Mouse (Mus musculus) brain, adult 2 months (tissue): ENCODE results near the gene Klhl9.
"Not testable (repeated sequence)": the region's sequence is repeated elsewhere in the genome, so short reads cannot be mapped to it uniquely, and the experiment has no call there.

Experiments
- DNase-seq: peaks from one replicate; pipeline ENCODE4 v3.0.0; 2011; ENCODE audit warnings: low read depth, low spot score

Klhl9 gene

DNA sequence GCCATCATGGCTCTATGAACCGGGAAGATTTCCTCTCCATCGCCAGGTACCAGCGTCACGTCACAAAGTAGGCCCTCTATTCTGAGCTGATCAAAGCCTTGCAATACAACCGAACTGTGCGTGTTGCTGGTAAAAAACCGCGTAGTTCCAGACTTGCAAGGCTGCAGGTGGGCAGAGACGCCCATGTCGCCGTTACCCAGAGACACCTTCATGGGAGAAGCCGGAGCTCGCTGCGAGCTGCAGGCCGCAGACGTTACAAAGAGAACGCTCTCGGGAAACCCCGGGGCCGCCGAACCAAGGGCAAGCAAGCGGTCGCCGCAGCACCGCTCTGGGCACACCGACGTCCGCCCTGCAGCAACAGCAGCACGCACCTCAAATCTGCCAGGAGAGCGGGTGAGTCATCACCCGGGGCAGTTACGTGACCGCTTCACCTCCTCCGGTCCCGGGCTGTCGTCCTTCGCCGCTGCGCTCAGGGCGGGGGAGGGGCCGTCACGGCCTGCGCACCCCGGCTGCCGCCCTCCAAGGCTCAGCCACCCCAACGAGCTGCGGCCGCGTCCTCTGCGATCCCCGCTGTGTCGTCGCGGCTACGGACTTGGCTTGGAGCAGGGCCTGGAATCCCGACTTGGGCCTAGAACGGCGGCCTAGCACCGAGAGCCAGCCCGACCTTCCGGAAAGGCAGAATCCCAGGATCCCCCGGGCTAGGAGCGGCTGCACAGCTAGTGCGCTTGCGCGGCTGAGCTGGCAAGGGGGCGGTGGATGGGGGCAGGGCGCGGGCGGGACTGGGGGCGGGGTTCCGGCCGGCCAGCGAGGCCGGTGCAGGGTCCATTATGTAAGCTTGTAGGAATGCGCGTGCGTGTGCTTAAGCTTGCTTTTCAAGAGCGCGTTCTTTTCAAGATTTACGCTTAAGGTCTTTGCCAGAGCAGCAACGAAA is at the start of gene Klhl9, which contains the start of gene Gm26566:
TSS of gene Klhl9 (minus strand) at position 675 of the 931 bp plus-strand sequence.
TSS of gene Gm26566 (plus strand) at position 15 of the 931 bp plus-strand sequence.
- peak; percentile 98 for DNase-seq

DNA sequence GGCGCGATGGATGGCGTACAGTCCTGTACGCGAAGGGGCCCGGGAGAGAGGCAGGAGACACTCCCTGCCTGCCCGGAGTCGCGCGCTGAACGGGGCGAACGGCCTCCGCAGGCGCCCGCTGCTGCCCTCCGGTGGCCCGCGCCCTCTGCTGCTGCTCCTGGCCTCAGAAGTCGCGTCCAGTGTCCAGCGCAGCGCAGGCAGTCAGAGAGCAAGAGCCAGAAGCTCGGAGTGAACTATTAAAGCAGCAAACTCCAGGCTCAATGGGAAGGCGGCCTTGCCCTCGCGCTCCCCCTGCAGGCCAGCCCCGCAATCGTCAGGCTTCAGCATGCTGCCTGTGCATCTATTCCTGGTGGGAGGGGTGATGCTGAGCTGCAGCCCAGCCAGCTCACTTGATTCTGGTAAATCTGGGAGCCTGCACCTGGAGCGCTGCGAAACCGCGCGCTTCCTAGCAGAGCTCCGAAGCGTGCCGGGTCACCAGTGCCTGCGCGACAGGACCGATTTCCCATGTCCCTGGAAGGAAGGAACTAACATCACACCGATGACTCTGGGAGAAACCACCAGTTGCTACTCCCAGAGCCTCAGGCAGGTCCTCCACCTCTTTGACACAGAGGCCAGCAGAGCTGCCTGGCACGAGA is 41.2 kb upstream of the Klhl9 start:
- DNase-seq = peak; percentile 84

DNA sequence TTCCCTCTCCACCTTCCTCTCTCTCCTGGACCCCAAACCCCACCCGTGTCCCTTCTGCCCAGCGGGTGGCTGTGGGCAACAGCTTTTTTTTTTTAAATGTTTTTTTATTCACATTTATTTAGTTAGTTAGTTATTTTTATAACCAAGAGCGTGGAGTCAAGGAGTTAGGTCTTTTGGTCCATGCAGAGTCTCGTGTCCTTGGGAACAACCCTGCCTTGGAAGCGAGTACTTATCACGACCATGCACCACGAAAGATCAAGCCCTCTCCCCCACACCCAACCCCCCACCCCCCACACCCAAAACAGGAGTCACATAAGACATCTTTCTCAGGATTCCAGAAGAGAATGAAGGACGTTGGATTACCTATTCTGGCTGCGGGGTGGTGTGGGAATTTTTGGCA is 40.1 kb upstream of the Klhl9 start:
- not testable (repeated sequence) for DNase-seq

DNA sequence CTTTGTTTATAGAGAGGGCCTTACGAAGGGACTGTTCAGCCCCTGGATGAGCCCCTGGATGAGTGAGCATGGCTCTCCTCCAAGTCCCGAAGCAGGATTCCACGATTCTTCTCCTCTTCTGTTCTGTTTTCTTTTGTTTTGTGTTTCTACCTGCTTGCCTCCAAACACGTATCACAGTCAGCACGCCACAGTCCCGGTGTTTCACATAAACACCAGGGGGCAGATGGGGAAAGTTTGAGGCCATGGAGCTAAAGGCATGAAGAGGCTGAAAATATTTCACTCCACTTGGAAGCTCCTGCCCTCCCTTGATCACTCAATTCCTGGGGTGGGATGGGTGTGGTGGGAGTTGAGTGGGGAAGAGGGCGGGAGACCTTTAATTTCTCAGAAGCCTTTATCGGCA is 39.5 kb upstream of the Klhl9 start:
- not testable (repeated sequence) for DNase-seq

DNA sequence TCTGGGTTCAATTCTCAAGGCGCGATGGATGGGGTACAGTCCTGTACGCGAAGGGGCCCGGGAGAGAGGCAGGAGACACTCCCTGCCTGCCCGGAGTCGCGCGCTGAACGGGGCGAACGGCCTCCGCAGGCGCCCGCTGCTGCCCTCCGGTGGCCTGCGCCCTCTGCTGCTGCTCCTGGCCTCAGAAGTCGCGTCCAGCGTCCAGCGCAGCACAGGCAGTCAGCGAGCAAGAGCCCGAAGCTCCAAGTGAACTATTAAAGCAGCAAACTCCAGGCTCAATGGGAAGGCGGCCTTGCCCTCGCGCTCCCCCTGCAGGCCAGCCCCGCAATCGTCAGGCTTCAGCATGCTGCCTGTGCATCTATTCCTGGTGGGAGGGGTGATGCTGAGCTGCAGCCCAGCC is 38.2 kb upstream of the Klhl9 start:
- peak; percentile 85 for DNase-seq

DNA sequence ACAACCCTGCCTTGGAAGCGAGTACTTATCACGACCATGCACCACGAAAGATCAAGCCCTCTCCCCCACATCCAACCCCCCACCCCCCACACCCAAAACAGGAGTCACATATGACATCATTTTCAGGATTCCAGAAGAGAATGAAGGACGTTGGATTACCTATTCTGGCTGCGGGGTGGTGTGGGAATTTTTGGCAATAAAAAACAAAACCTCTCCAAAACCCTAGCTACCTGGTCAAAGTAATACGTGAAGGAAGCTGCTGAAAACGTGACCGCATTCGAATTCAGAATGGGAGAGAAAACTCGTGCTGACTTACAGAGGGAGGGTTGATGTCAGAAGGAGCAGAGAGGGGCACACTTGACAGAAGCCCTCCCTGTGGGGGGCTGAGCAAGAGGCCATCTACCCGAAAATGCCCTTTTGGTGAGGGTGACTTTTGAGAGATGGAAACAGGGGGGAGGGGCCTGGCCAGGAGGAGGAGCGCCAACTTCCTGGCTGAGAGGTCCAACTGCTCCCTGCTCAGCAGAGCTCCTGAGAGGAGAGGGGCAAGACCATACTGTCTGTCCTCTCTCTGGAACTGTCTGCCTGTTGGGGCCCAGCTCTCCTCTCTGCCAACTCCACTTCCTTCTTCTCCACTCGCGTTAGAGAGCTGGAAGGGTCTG is 37.5 kb upstream of the Klhl9 start, which contains the start of gene Gm13283:
TSS of gene Gm13283 (plus strand) at position 510 of the 659 bp plus-strand sequence.
- DNase-seq = not testable (repeated sequence)

DNA sequence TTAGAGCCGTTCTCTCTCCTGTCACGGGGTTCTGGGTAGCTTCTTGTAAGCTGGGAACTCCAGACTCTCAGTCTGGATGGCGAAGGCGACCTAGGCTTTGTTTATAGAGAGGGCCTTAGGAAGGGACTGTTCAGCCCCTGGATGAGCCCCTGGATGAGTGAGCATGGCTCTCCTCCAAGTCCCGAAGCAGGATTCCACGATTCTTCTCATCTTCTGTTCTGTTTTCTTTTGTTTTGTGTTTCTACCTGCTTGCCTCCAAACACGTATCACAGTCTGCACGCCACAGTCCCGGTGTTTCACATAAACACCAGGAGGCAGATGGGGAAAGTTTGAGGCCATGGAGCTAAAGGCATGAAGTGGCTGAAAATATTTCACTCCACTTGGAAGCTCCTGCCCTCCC is 36.5 kb upstream of the Klhl9 start:
- not testable (repeated sequence) for DNase-seq

DNA sequence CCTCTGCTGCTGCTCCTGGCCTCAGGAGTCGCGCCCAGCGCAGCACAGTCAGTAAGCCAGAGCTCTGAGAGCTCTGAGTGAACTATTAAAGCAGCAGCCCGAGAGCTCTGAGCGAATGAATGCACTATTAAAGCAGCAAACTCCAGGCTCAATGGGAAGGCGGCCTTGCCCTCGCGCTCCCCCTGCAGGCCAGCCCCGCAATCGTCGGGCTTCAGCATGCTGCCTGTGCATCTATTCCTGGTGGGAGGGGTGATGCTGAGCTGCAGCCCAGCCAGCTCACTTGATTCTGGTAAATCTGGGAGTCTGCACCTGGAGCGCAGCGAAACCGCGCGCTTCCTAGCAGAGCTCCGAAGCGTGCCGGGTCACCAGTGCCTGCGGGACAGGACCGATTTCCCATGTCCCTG is 35.4 kb upstream of the Klhl9 start:
- DNase-seq = peak; percentile 90

DNA sequence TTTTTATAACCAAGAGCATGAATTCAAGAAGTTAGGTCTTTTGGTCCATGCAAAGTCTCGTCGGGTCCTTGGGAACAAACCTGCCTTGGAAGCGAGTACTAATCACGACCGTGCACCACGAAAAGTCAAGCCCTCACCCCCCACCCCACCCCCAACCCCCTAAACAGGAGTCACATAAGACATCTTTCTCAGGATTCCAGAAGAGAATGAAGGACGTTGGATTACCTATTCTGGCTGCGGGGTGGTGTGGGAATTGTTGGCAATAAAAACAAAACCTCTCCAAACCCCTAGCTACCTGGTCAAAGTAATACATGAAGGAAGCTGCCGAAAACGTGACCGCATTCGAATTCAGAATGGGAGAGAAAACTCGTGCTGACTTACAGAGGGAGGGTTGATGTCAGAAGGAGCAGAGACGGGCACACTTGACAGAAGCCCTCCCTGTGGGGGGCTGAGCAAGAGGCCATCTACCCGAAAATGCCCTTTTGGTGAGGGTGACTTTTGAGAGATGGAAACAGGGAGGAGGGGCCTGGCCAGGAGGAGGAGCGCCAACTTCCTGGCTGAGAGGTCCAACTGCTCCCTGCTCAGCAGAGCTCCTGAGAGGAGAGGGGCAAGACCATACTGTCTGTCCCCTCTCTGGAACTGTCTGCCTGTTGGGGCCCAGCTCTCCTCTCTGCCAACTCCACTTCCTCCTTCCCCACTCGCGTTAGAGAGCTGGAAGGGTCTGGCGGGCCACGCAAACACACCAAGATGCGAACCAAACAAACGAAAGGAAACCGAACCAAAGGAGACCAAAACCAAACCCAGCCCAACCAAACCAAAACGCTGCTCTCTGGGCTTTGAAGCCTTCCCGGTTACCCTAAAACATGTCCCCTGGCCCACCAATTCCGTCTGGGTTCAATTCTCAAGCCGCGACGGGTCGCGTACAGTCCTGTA is 34.6 kb upstream of the Klhl9 start:
- DNase-seq = not testable (repeated sequence)

DNA sequence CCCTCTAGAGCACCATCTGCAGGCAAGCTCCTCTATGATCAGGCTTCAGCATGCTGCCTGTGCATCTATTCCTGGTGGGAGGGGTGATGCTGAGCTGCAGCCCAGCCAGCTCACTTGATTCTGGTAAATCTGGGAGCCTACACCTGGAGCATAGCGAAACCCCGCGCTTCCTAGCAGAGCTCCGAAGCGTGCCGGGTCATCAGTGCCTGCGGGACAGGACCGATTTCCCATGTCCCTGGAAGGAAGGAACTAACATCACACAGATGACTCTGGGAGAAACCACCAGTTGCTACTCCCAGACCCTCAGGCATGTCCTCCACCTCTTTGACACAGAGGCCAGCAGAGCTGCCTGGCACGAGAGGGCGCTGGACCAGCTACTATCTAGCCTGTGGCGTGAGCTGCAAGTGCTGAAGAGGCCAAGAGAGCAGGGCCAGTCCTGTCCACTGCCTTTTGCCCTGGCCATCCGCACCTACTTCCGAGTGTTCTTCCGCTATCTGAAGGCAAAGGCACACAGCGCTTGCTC is 32.6 kb upstream of the Klhl9 start, which contains the start of gene Gm13271:
TSS of gene Gm13271 (plus strand) at position 51 of the 523 bp plus-strand sequence.
- DNase-seq = not testable (repeated sequence)

DNA sequence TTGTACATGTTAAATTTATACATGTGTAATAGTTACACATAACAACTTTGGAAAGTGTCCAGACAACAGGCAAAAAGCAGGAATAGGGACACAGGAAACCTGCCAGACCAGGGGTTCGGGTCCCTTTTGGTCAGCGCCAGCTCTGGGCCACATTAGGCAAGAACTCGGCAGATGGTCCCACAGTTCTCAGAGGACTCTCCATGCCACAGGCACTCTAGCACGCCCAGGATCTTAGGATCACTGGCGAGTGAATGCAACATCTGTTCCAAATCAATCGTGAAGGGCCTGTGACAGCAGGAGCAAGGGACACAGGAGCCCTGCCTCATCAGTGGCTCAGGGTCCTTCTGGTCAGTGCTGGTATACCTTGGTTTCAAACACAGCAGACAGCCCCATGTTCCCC is 27.7 kb upstream of the Klhl9 start:
- no peak for DNase-seq

DNA sequence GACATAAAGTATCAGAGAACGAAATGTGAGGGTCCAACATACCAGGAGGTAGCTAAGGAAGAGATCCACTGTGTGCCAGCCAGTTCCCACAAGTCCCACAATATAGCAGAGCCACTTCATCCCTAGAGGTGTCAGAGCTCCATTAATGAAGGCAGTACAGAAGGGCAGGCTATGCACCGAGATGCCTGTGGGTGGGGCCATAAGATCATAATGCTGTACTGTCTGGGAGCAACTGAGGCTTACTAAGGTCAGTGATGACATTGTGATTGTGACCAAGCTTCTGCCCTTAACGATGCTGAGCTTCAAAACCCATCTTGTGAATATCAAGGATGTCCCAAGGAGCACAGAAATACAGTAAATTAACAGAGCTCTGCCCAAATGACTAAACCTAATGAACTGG is 21.9 kb upstream of the Klhl9 start:
- no peak for DNase-seq

DNA sequence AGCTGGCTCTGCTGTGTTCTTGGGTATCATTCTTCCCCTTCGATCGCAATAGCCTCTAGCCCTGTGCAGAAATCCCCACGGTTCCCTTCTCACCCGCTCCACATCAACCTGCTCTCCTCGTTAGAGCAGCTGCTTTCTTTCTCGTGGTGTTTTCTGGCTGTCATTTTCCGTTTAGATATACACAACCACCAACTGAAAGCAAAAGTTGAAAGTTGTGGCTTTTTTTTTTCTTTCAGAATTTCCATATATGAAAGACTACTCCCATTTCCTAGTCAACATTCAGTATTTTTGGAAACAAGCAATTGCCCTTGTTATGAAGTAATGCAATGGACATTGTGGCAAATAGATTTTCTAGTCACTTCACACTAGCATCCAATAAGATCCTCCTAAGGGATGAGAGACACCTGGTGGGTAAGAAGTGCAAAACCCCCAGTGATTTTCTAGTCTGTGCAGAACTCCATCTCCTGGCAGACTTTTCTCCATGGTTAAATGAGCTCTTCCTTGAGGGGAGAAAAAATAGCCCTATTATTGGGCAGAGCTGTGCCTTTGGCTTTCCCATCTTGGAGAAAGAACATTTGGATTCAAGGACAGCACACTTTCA is 20.6 kb upstream of the Klhl9 start:
- DNase-seq = no peak

DNA sequence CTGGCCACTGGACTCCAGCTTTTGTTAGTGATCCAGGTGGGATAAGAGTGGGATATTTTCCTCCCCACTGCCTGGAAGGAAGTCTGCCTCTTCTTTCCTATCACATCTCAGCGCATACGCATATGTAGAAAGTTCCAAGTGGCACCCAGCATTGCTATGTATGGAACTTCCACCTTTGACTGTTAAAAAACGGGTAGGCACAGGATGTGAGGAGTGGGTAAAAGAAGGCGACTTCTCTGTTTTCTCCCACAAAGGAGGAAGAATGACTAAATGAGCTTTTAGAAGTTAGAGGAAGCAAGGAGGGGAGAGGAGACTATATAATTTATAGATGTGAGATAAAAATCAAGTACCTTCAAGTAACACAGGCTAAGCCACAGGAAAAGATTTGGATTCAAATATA is 19.2 kb upstream of the Klhl9 start:
- no peak for DNase-seq

DNA sequence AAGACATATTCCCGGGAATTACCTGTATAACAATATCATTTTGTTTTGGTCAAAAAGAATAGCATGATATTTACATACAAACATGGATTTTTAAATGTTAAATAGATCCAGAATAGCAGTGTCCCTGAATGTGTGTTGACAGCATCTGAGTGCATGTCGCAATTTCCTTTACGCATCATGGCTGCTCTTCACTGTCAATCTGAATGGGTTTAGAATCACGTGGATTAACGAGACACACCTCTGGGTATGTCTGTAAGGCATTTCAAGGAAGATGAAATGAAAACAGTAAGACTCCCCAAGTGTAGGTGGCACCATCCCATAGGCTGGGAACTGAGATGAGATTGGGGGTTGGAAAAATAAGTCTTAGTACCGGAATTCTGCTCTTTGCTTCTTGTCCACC is 16.8 kb upstream of the Klhl9 start:
- no peak for DNase-seq

DNA sequence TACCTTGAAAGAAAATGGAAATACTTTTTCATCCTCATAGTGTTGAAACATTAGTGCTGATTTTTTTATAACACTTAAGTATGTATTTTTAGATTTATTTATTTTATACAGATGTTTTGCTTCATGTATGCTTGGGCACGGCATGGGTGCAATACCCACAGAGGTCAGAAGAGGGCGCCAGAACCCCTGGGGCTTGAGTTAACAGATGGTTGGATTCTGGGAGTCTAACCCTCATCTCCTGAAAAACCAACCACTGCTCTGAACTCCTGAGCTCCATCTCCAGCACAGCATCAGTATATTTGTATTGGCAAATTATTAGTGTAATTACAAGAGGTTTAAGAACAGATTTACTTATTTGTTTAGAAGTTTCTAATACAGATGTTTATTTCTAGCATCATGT is 16.2 kb upstream of the Klhl9 start:
- peak; percentile 73 for DNase-seq

DNA sequence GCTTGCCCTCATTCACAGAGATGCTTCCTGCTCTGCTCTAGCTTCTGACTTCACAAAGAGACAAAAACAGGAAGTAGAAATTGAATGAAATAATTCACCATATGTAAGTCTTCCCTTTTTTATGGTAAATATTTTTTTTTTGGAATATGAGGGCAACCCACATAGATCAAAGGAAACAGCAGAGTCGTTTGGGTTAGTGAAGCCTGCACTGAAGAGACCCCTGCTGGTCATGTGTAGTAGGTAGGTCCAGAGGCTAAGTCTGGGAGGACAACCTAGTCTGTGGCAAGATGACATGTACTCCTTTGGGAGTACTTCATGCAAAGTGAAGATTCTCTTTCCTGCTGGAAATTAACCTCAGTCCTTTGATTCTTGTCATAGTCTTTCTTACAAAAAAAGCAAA is 5.1 kb upstream of the Klhl9 start:
- peak; percentile 35 for DNase-seq

DNA sequence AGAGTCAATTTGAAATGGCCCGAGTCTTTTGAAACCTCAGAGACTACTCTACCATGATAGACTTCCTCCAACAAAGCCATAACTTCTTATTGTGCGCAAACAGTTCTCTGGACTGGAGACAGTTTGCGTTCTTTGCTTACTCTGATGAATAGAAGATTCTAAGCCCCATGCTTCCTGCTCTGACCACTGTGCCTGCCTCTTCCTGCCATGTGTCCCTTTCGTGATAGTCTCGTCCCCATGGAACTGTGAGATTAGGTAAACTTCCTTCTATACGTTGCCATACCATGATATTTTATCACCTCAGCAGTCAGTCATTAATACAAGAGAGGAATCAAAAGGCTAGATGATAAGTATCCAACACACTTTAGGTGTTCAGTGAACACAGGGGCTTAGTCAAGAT is 4.5 kb upstream of the Klhl9 start:
- no peak for DNase-seq

DNA sequence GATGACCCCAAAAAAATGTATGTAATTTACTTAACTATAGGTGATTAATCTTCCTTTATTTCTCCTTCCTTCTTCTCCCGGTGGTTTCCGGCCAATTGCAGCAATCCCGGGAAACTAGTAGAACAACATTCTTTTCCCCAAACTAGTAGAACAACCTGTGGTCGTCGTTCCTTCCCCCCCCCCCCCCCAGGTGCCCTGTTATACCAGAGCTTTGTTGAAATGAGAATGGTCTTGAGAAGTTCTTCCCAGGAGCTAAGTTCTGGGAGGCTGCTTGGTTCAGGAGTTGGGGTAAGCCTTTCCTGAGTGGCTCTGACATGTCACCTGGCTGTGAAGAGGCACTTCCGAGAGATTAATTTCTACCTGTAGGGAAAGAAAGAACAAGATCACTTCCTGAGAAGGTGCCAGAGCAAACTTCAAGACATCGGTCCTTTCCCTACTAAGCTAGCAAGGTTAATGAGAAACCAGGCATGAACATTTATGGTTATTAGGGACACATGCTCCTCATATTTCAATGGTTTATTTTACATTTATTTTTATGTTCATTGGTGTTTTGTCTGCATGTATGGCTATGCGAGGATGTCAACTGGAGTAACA is 1.3 kb upstream of the Klhl9 start:
- DNase-seq = no peak

DNA sequence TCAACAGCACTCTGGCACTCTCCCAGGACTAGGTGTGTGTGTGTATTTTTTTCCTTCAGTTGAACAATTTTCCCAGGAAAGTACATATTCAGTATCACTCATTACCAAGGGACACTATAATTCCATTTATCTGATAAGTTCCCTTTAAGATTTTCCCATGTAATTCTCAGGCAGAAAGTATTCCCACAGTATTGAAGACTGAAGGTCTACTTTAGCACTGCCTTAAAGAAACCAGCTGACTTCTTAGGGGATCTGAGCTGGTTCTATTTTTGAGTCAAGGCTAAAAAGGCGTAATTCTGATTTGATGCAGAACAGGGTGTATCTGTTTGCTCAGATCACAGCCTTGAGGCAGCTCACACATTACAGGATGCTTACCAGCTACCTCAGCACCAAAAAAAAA is 3.5 kb downstream of the Klhl9 start:
- DNase-seq = peak; percentile 13
